In the genomic region with DNA sequence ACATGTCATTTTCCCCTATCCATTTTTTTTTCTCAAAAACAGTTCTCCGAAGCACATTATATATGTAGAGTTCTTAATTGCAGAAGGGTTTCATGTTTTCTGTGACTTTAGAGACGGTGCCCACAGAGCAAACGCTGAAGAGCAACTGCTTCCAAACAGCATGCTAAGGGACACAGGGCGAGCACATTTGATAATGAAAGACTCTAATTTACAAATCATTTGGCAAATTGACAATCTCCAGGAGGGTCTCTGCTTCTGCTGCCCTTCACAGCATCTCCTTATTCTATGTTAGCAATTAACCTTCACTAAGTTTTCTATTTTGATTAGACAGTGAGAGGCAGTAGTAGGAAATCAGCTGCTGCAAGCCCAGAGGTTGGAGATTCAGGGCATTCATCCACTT, we compare ENCODE assay signal across 16 mouse cellular contexts.
DNase-seq lines count a peak whose midpoint lies in the region; ATAC-seq and TF ChIP-seq lines count a peak whose summit lies in the region.
"Had no signal": no experiment of that assay in that cellular context is flagged by ENCODE, and none has a peak within 500 bp of the region (broad histone marks: within the 10 kb centered on the region; RNA-seq: fewer than 3 reads in every experiment).

No protein-coding gene starts in this region.

- H3K9ac ChIP-seq in forebrain, embryonic 14.5 days (ENCODE audit: low read length), result no peak overlapping the region
- no peak overlapping the region for H3K9ac ChIP-seq in forebrain, embryonic 12.5 days
- no peak overlapping the region for H3K9ac ChIP-seq in forebrain, embryonic 16.5 days (replicated peaks; ENCODE audit: low read depth, low read length)
- H3K9ac ChIP-seq: embryonic facial prominence, embryonic 12.5 days had no signal

- TF ChIP-seq CTCF in brain, embryonic 14.5 days (IDR thresholded peaks at IDR 0.05; ENCODE audit: borderline replicate concordance, extremely low read depth, insufficient read depth, insufficient read length), result no peak

- DNase-seq in forebrain, embryonic 14.5 days (ENCODE audit: low spot score), result peak; percentile 54
- DNase-seq in forebrain, embryonic 10.5 days (ENCODE audit: extremely low spot score, low spot score), result no peak
- DNase-seq in brain, embryonic 14.5 days (ENCODE audit: low read depth), result peak; percentile 66
- no peak for DNase-seq in gastrocnemius, postnatal 10 days
- DNase-seq: adrenal gland, adult 2 months; adrenal gland, postnatal 10 days; adrenal gland, postnatal 25 days; cerebellum, adult 11-12 months; cerebellum, adult 2 months; cerebellum, adult 9-10 months; cerebellum, postnatal 10 days; cerebellum, postnatal 25 days had no signal

- 0 out of 2 replicates have a peak, but pooled peaks cover 2% of the 10 kb centered on the region for H3K4me1 ChIP-seq in forebrain, embryonic 14.5 days (ENCODE audit: control insufficient read depth, insufficient read depth, low read length)
- no peaks in the 10 kb centered on the region for H3K4me1 ChIP-seq in forebrain, embryonic 12.5 days
- no peaks in the 10 kb centered on the region; the same call in 1 of the 2 replicates for H3K4me1 ChIP-seq in forebrain, embryonic 16.5 days (replicated peaks; ENCODE audit: control insufficient read depth, insufficient read depth, low read length)
- H3K4me1 ChIP-seq in forebrain, embryonic 10.5 days, result no peaks in the 10 kb centered on the region
- H3K4me1 ChIP-seq: embryonic facial prominence, embryonic 10.5 days; embryonic facial prominence, embryonic 12.5 days had no signal

- no peak overlapping the region for H3K4me2 ChIP-seq in forebrain, embryonic 14.5 days (ENCODE audit: low read length)
- H3K4me2 ChIP-seq in forebrain, embryonic 12.5 days, result no peak overlapping the region
- no peak overlapping the region for H3K4me2 ChIP-seq in forebrain, embryonic 16.5 days (ENCODE audit: low read length)
- H3K4me2 ChIP-seq: embryonic facial prominence, embryonic 12.5 days had no signal

- no peaks in the 10 kb centered on the region for H3K36me3 ChIP-seq in forebrain, embryonic 14.5 days (ENCODE audit: control insufficient read depth, insufficient read depth, low read length)
- H3K36me3 ChIP-seq in forebrain, embryonic 12.5 days (replicated peaks), result no peaks in the 10 kb centered on the region
- no peaks in the 10 kb centered on the region for H3K36me3 ChIP-seq in forebrain, embryonic 16.5 days (ENCODE audit: control insufficient read depth, insufficient read depth)
- no peaks in the 10 kb centered on the region for H3K36me3 ChIP-seq in forebrain, embryonic 10.5 days (replicated peaks)
- H3K36me3 ChIP-seq: embryonic facial prominence, embryonic 10.5 days; embryonic facial prominence, embryonic 12.5 days had no signal

- ATAC-seq in forebrain, embryonic 14.5 days, result no peak
- ATAC-seq in forebrain, embryonic 12.5 days (ENCODE audit: low FRiP score), result no peak
- peak; percentile 24; the same call in 1 of the 2 replicates for ATAC-seq in forebrain, embryonic 16.5 days

- no peaks in the 10 kb centered on the region for H3K9me3 ChIP-seq in forebrain, embryonic 14.5 days (replicated peaks; ENCODE audit: control insufficient read depth, low read length)
- no peaks in the 10 kb centered on the region for H3K9me3 ChIP-seq in forebrain, embryonic 12.5 days
- no peaks in the 10 kb centered on the region for H3K9me3 ChIP-seq in forebrain, embryonic 16.5 days (ENCODE audit: control insufficient read depth, low read length)
- H3K9me3 ChIP-seq in forebrain, embryonic 10.5 days, result no peaks in the 10 kb centered on the region
- H3K9me3 ChIP-seq: embryonic facial prominence, embryonic 10.5 days; embryonic facial prominence, embryonic 12.5 days had no signal

- no peaks in the 10 kb centered on the region for H3K27me3 ChIP-seq in forebrain, embryonic 14.5 days (replicated peaks; ENCODE audit: control insufficient read depth, insufficient read depth, low read length)
- no peaks in the 10 kb centered on the region for H3K27me3 ChIP-seq in forebrain, embryonic 12.5 days
- H3K27me3 ChIP-seq in forebrain, embryonic 16.5 days (replicated peaks; ENCODE audit: control insufficient read depth, insufficient read depth, low read length), result no peaks in the 10 kb centered on the region
- no peaks in the 10 kb centered on the region for H3K27me3 ChIP-seq in forebrain, embryonic 10.5 days (ENCODE audit: poor library complexity, severe bottlenecking)
- H3K27me3 ChIP-seq: embryonic facial prominence, embryonic 12.5 days had no signal

- no peak overlapping the region for H3K4me3 ChIP-seq in forebrain, embryonic 14.5 days (ENCODE audit: low read depth, low read length)
- H3K4me3 ChIP-seq in forebrain, embryonic 12.5 days (replicated peaks), result no peak overlapping the region
- H3K4me3 ChIP-seq in forebrain, embryonic 16.5 days (replicated peaks; ENCODE audit: low read length), result no peak overlapping the region
- no peak overlapping the region for H3K4me3 ChIP-seq in forebrain, embryonic 10.5 days
- H3K4me3 ChIP-seq: embryonic facial prominence, embryonic 10.5 days; embryonic facial prominence, embryonic 12.5 days had no signal

- 47% methylated on average over 4 of the region's 4 CpGs for WGBS in forebrain, embryonic 14.5 days
- WGBS in forebrain, embryonic 12.5 days, result 62% methylated on average over 4 of the region's 4 CpGs
- 24% methylated on average over 4 of the region's 4 CpGs for WGBS in forebrain, embryonic 16.5 days
- WGBS in forebrain, embryonic 10.5 days, result 82% methylated on average over 4 of the region's 4 CpGs

- TF ChIP-seq POLR2A in brain, embryonic 14.5 days (IDR thresholded peaks at IDR 0.05; ENCODE audit: borderline replicate concordance, extremely low read depth, insufficient read depth, insufficient read length, poor library complexity, severe bottlenecking), result no peak

- no peak overlapping the region for H3K27ac ChIP-seq in forebrain, embryonic 14.5 days (ENCODE audit: low read depth, low read length)
- no peak overlapping the region for H3K27ac ChIP-seq in forebrain, embryonic 12.5 days
- no peak overlapping the region for H3K27ac ChIP-seq in forebrain, embryonic 16.5 days (ENCODE audit: low read length)
- no peak overlapping the region for H3K27ac ChIP-seq in forebrain, embryonic 10.5 days
- H3K27ac ChIP-seq: embryonic facial prominence, embryonic 10.5 days; embryonic facial prominence, embryonic 12.5 days had no signal

Comparison
In these comparisons a context has a peak if more than half of its experiments do, and no peak if none do; other contexts are left out.
1. DNase-seq: peak in forebrain, embryonic 14.5 days (single experiment) and brain, embryonic 14.5 days (single experiment); none in forebrain, embryonic 10.5 days (single experiment) and gastrocnemius, postnatal 10 days (single experiment).